Mouse (Mus musculus): ENCODE results near the gene Eri2. TPM values are rescaled to one million over a fixed set of nuclear protein-coding genes. Genes with fewer than 3 reads are reported as not detected.

The Eri2 gene
- polyA plus RNA-seq (2014; fragmentation: Illumina TruSeq; extraction: RNeasy Lipid Tissue Mini Kit (QIAGEN cat#74804)), result 57.7 TPM

GRCm38 (mm10) chr7:119793586-119794250, at the start of gene Eri2, which contains the start of gene Rexo5:
Eri2 (minus strand) TSS chr7:119794058.
Rexo5 (plus strand) TSS chr7:119794006.

DNA sequence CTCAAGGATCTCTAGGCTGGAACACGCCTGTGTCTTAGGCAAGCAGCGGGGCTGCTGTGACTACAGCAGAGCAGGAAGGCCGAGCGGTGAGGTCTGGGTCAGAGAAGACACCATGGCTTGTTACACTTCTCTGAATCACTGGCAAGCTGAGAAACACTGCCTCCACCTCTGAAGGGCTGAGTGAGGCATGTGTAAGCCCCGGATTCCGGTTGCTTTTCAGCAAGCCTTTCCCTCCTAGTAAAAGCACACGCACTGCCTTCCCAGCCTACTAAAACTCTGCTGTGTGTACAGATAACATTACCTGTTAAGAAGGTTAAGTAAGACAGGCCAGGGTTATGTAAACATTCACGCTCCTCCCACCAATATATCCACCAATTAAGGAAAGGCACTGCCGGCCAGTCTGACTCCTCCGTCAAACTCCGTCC, 33.3 kb downstream of the Eri2 start, which contains the start of gene Acsm3:
Gene Acsm3 (plus strand): TSS at position 397 of the 425 bp plus-strand sequence.

GRCm38 (mm10) chr7:119720253-119720946, 73.5 kb downstream of the Eri2 start, which contains the start of gene Thumpd1:
Thumpd1 (minus strand) TSS chr7:119720798.

Other genes with a start within 250 kb of the Eri2 start
- not detected for gene Acsm2, start 239.7 kb downstream of the Eri2 start, polyA plus RNA-seq (2014; fragmentation: Illumina TruSeq; extraction: RNeasy Lipid Tissue Mini Kit (QIAGEN cat#74804))
- gene Acsm1, start 187.0 kb downstream of the Eri2 start, polyA plus RNA-seq (2014; fragmentation: Illumina TruSeq; extraction: RNeasy Lipid Tissue Mini Kit (QIAGEN cat#74804)), result not detected
- gene Acsm4, start 104.0 kb downstream of the Eri2 start, polyA plus RNA-seq (2014; fragmentation: Illumina TruSeq; extraction: RNeasy Lipid Tissue Mini Kit (QIAGEN cat#74804)), result not detected
- 77.3 TPM for gene Thumpd1, start 73.3 kb downstream of the Eri2 start, polyA plus RNA-seq (2014; fragmentation: Illumina TruSeq; extraction: RNeasy Lipid Tissue Mini Kit (QIAGEN cat#74804))
- gene Acsm3, start 33.1 kb downstream of the Eri2 start, polyA plus RNA-seq (2014; fragmentation: Illumina TruSeq; extraction: RNeasy Lipid Tissue Mini Kit (QIAGEN cat#74804)), result 5.3 TPM
- 14.2 TPM for gene Rexo5, start 52 bp downstream of the Eri2 start, polyA plus RNA-seq (2014; fragmentation: Illumina TruSeq; extraction: RNeasy Lipid Tissue Mini Kit (QIAGEN cat#74804))
- gene Lyrm1, start 101.8 kb upstream of the Eri2 start, polyA plus RNA-seq (2014; fragmentation: Illumina TruSeq; extraction: RNeasy Lipid Tissue Mini Kit (QIAGEN cat#74804)), result 8.7 TPM
- gene Dcun1d3, start 102.2 kb upstream of the Eri2 start, polyA plus RNA-seq (2014; fragmentation: Illumina TruSeq; extraction: RNeasy Lipid Tissue Mini Kit (QIAGEN cat#74804)), result 17.2 TPM

Measured in ovary, adult 10 weeks (tissue).